Mouse (Mus musculus) naive thymus-derived CD4-positive, alpha-beta T cell, adult 5 months (primary cell): Measurements from ENCODE around the gene Cntn4. TPM values are rescaled to one million over a fixed set of nuclear protein-coding genes. Genes with fewer than 3 reads are reported as not detected.

Experiments
- polyA plus RNA-seq: library from polyadenylated mRNA; unstranded; fragments of 100-300 nt; shearing (Covaris generic); gene quantifications from one replicate; pipeline ENCODE4 v1.2.1, GENCODE M21; 2017

The Cntn4 gene
- polyA plus RNA-seq: not detected

DNA sequence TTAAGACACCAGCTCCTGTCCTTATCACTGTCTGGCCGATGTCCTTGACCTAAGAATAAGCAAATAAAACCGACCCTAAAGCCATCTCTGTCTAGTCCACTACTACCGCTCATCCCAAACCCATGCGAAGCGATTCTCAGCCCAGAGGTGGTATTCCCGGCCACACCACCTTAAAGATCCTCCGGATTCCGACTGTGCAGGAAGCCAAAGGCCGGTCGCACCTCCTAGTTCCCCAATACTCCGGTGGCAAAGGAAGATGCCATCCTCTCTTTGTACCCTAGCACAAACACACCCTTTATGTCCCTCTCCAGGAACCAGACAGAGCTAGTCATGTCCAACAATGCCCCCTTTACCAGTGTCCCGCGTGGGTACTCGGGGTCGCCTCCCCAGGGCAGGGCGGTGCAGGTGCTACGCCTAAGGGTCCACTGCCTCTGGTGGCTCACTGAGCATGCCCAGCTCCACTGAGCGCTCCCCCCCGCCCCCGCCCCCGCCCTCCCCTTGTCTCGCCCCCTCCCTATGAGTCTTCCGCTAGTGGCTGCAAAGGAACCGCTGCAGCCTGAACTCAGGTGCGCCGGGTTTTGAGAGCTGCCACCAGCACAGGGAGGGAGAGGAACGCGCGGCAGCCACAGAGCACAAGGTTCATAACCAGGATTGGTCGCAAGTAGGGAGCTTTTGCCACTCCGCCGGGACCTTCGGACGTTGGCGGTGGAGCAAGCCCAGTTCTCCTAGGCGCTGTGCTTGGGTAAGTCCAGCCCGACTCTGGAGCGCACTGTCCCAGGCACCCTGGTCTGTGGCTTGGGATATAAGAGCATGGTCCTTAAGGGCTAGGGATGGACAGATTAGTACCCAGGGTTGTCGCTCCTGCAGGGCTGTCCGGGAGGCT is at the start of gene Cntn4:
TSS of gene Cntn4 (plus strand) at position 512 of the 883 bp plus-strand sequence.

